ENCODE assay signal across 11 mouse cellular contexts in the genomic region with DNA sequence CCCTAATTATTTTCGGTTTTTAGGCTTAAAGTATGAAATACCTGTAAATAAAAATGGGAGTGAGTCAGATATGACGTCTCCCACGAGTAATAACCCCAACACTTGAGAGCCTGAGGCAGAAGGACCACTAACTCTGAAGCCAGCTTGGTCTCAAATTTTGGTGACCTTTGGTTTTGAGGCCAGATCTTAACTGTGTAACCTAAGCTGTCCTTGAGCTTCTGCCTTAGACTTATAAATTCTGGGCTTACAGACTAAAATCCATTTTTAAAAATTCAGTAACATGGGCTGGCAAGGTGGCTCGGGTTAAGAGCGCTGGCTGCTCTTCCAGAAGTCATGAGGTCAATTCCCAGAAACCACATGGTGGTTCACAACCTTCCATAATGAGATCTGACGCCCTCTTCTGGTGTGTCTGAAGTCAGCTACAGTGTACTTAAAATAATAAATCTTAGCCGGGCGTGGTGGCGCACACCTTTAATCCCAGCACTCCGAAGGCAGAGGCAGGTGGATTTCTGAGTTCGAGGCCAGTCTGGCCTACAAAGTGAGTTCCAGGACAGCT. TPM values are rescaled to one million over a fixed set of nuclear protein-coding genes. Genes with fewer than 3 reads are reported as not detected.
A peak's percentile ranks its signal among the peaks of the same experiment; 100 is the strongest.
DNase-seq lines count a peak whose midpoint lies in the region; ATAC-seq and TF ChIP-seq lines count a peak whose summit lies in the region.
"Had no signal": no experiment of that assay in that cellular context is flagged by ENCODE, and none has a peak within 500 bp of the region (broad histone marks: within the 10 kb centered on the region; RNA-seq: fewer than 3 reads in every experiment).

No protein-coding gene starts in this region.

- H3K36me3 ChIP-seq in hindbrain, postnatal 0 days (ENCODE audit: insufficient read depth, low read length): no peaks in the 10 kb centered on the region
- H3K36me3 ChIP-seq in hindbrain, embryonic 11.5 days (ENCODE audit: control insufficient read depth, insufficient read depth, low read length): no peaks in the 10 kb centered on the region
- H3K36me3 ChIP-seq in E14TG2a.4 (ENCODE audit: insufficient read depth, low read length): no peaks in the 10 kb centered on the region
- H3K36me3 ChIP-seq in liver, embryonic 14.5 days (replicated peaks; ENCODE audit: control insufficient read depth, insufficient read depth, low read depth): peaks cover 3% of the 10 kb centered on the region; the same call in 1 of the 2 replicates
- H3K36me3 ChIP-seq: limb, embryonic 15.5 days had no signal

- no peaks in the 10 kb centered on the region; the same call in 1 of the 2 replicates for H3K4me1 ChIP-seq in hindbrain, postnatal 0 days (ENCODE audit: insufficient read depth, low read length)
- 0 out of 2 replicates have a peak, but pooled peaks cover 3% of the 10 kb centered on the region for H3K4me1 ChIP-seq in hindbrain, embryonic 11.5 days (replicated peaks; ENCODE audit: control insufficient read depth, insufficient read depth, low read length)
- peaks cover 66% of the 10 kb centered on the region for H3K4me1 ChIP-seq in E14TG2a.4 (replicated peaks; ENCODE audit: low read depth, low read length)
- H3K4me1 ChIP-seq in bone marrow macrophage, adult 2 months (ENCODE audit: control insufficient read depth, insufficient read depth, low read length): peaks cover 26% of the 10 kb centered on the region
- H3K4me1 ChIP-seq in liver, embryonic 14.5 days (replicated peaks; ENCODE audit: control insufficient read depth in 2 of 2, insufficient read depth in 2 of 2, low read length in 1 of 2): peaks cover 38 to 43% of the 10 kb centered on the region in 2 experiments

- no peak for TF ChIP-seq POLR2A in bone marrow macrophage, adult 2 months (IDR thresholded peaks at IDR 0.05; ENCODE audit: borderline replicate concordance, low read depth, low read length)

- no peak overlapping the region for H3K27ac ChIP-seq in hindbrain, postnatal 0 days
- no peak overlapping the region for H3K27ac ChIP-seq in hindbrain, embryonic 11.5 days (ENCODE audit: low read depth, low read length)
- 0 out of 2 replicates have a peak overlapping the region, but pooled peaks have one; percentile 6 for H3K27ac ChIP-seq in bone marrow macrophage, adult 2 months (ENCODE audit: insufficient read depth, low read depth, low read length)
- H3K27ac ChIP-seq in liver, embryonic 14.5 days: peak overlapping the region; percentile 95

- DNase-seq in hindbrain, postnatal 0 days (ENCODE audit: low spot score): no peak
- no peak for DNase-seq in hindbrain, embryonic 11.5 days (ENCODE audit: low spot score)
- DNase-seq in liver, embryonic 14.5 days (ENCODE audit: low read depth in 3 of 3, low spot score in 3 of 3): peak in 1 of 3 experiments; percentile 73
- no peak for DNase-seq in cerebellum, postnatal 25 days
- no peak for DNase-seq in layer of hippocampus, postnatal 14 days (ENCODE audit: low spot score in 2 of 2)
- DNase-seq: kidney, adult 9 months; right cerebral cortex, postnatal 4 days had no signal

- 51% methylated on average over 11 of the region's 11 CpGs for WGBS in hindbrain, postnatal 0 days
- 47% methylated on average over 11 of the region's 11 CpGs for WGBS in hindbrain, embryonic 11.5 days
- WGBS in liver, embryonic 14.5 days (ENCODE audit: insufficient replicate concordance): 40% methylated on average over 11 of the region's 11 CpGs

- ATAC-seq in hindbrain, postnatal 0 days: no peak
- no peak for ATAC-seq in hindbrain, embryonic 11.5 days (ENCODE audit: low FRiP score)
- ATAC-seq in liver, embryonic 14.5 days (ENCODE audit: insufficient read depth): no peak

- peak overlapping the region; percentile 89 for H3K4me2 ChIP-seq in hindbrain, postnatal 0 days (ENCODE audit: low read depth, low read length)
- H3K4me2 ChIP-seq in hindbrain, embryonic 11.5 days (replicated peaks; ENCODE audit: low read depth, low read length): no peak overlapping the region
- peak overlapping the region; percentile 95 for H3K4me2 ChIP-seq in liver, embryonic 14.5 days (ENCODE audit: low read depth)

- H3K9ac ChIP-seq in hindbrain, postnatal 0 days (replicated peaks; ENCODE audit: low read length): no peak overlapping the region
- no peak overlapping the region for H3K9ac ChIP-seq in hindbrain, embryonic 11.5 days (ENCODE audit: low read depth, low read length)
- peak overlapping the region; percentile 98 for H3K9ac ChIP-seq in liver, embryonic 14.5 days (replicated peaks)
- H3K9ac ChIP-seq: limb, embryonic 15.5 days had no signal

- no peaks in the 10 kb centered on the region for H3K9me3 ChIP-seq in hindbrain, postnatal 0 days (ENCODE audit: low read length)
- H3K9me3 ChIP-seq in hindbrain, embryonic 11.5 days (ENCODE audit: control insufficient read depth, low read length): no peaks in the 10 kb centered on the region
- H3K9me3 ChIP-seq in E14TG2a.4 (ENCODE audit: low read length): no peaks in the 10 kb centered on the region
- no peaks in the 10 kb centered on the region for H3K9me3 ChIP-seq in liver, embryonic 14.5 days (ENCODE audit: control insufficient read depth, low read length)
- H3K9me3 ChIP-seq: limb, embryonic 15.5 days had no signal

- no peak for TF ChIP-seq EP300 in liver, embryonic 14.5 days (IDR thresholded peaks at IDR 0.05; ENCODE audit: low read depth)

- peak; percentile 16 for TF ChIP-seq CTCF in hindbrain, postnatal 0 days (IDR thresholded peaks at IDR 0.05; ENCODE audit: low read depth)
- no peak for TF ChIP-seq CTCF in E14TG2a.4 (conservative IDR thresholded peaks at IDR 0.05; ENCODE audit: low read length)
- peak; percentile 37; the same call in 1 of the 2 replicates for TF ChIP-seq CTCF in bone marrow macrophage, adult 2 months (IDR thresholded peaks at IDR 0.05; ENCODE audit: low read depth, low read length)
- peak; percentile 65 for TF ChIP-seq CTCF in liver, embryonic 14.5 days (IDR thresholded peaks at IDR 0.05; ENCODE audit: low read depth)

- H3K4me3 ChIP-seq in hindbrain, postnatal 0 days (ENCODE audit: low read length): no peak overlapping the region
- H3K4me3 ChIP-seq in hindbrain, embryonic 11.5 days (ENCODE audit: low read depth, low read length): no peak overlapping the region
- H3K4me3 ChIP-seq in E14TG2a.4 (replicated peaks; ENCODE audit: low read length): peak overlapping the region; percentile 89
- peak overlapping the region; percentile 87 for H3K4me3 ChIP-seq in bone marrow macrophage, adult 2 months (ENCODE audit: insufficient read depth, low read length)
- H3K4me3 ChIP-seq in liver, embryonic 14.5 days (ENCODE audit: insufficient read depth in 1 of 2, low read depth in 2 of 2, low read length in 2 of 2): peak overlapping the region; percentile 83 to 97

- peaks cover 27% of the 10 kb centered on the region for H3K27me3 ChIP-seq in hindbrain, postnatal 0 days (ENCODE audit: insufficient read depth, low read length)
- peaks cover 68% of the 10 kb centered on the region for H3K27me3 ChIP-seq in hindbrain, embryonic 11.5 days (ENCODE audit: control insufficient read depth, insufficient read depth, low read length)
- H3K27me3 ChIP-seq in E14TG2a.4 (ENCODE audit: insufficient read depth, low read length): peaks cover 32% of the 10 kb centered on the region
- H3K27me3 ChIP-seq in liver, embryonic 14.5 days (ENCODE audit: control insufficient read depth, insufficient read depth, low read length): no peaks in the 10 kb centered on the region; the same call in none of the 2 replicates

RNA-seq across cellular contexts. Expression of gene Mt2, which starts 1.5 kb away (rescaled TPM):
- 109 and 110 TPM in 2 replicates for total RNA-seq in hindbrain, postnatal 0 days (2014; rRNA removed)
- polyA plus RNA-seq in hindbrain, postnatal 0 days (2015; fragmentation: Nextera tagmentation; extraction: Ambion mirVana): 202 and 239 TPM in 2 replicates
- polyA plus RNA-seq in hindbrain, embryonic 11.5 days (2014; fragmentation: Nextera tagmentation; extraction: Ambion mirVana): 24.1 and 29.3 TPM in 2 replicates
- 9.4 and 11.8 TPM in 2 replicates for polyA plus RNA-seq in bone marrow macrophage, adult 2 months (2012; ENCODE audit: insufficient read depth, insufficient read length, missing spikeins)
- polyA plus RNA-seq in liver, embryonic 14.5 days (2012; rRNA removed): 1,629 and 2,197 TPM in 2 replicates
- 1,576 and 1,601 TPM in 2 replicates for polyA plus RNA-seq in liver, embryonic 14.5 days (2014; fragmentation: Nextera tagmentation; extraction: Ambion mirVana)
- 100 to 1,000 TPM; 467 to 654 TPM for total RNA-seq in layer of hippocampus, postnatal 14 days (2021)

RNA-seq across cellular contexts. Expression of gene Mt1, which starts 5.0 kb away (rescaled TPM):
- total RNA-seq in hindbrain, postnatal 0 days (2014; rRNA removed): 648 and 1,037 TPM in 2 replicates
- polyA plus RNA-seq in hindbrain, postnatal 0 days (2015; fragmentation: Nextera tagmentation; extraction: Ambion mirVana): 742 and 847 TPM in 2 replicates
- 90.1 and 101 TPM in 2 replicates for polyA plus RNA-seq in hindbrain, embryonic 11.5 days (2014; fragmentation: Nextera tagmentation; extraction: Ambion mirVana)
- 218 and 271 TPM in 2 replicates for polyA plus RNA-seq in bone marrow macrophage, adult 2 months (2012; ENCODE audit: insufficient read depth, insufficient read length, missing spikeins)
- polyA plus RNA-seq in liver, embryonic 14.5 days (2012; rRNA removed): 3,236 and 4,039 TPM in 2 replicates
- polyA plus RNA-seq in liver, embryonic 14.5 days (2014; fragmentation: Nextera tagmentation; extraction: Ambion mirVana): 5,334 and 6,015 TPM in 2 replicates
- total RNA-seq in layer of hippocampus, postnatal 14 days (2021): 100 to 1,000 TPM; 472 to 625 TPM

RNA-seq across cellular contexts. Expression of gene Mt3, which starts 21.5 kb away (rescaled TPM):
- total RNA-seq in hindbrain, postnatal 0 days (2014; rRNA removed): 631 and 889 TPM in 2 replicates
- 445 and 458 TPM in 2 replicates for polyA plus RNA-seq in hindbrain, postnatal 0 days (2015; fragmentation: Nextera tagmentation; extraction: Ambion mirVana)
- 11.0 and 13.6 TPM in 2 replicates for polyA plus RNA-seq in hindbrain, embryonic 11.5 days (2014; fragmentation: Nextera tagmentation; extraction: Ambion mirVana)
- polyA plus RNA-seq in bone marrow macrophage, adult 2 months (2012; ENCODE audit: insufficient read depth, insufficient read length, missing spikeins): not detected in 2 replicates
- polyA plus RNA-seq in liver, embryonic 14.5 days (2012; rRNA removed): 0.10 and 0.30 TPM in 2 replicates
- 0.61 TPM in 1 of 2 replicates, not detected in the other for polyA plus RNA-seq in liver, embryonic 14.5 days (2014; fragmentation: Nextera tagmentation; extraction: Ambion mirVana)
- total RNA-seq in layer of hippocampus, postnatal 14 days (2021): 1,000 to 10,000 TPM; 1,034 to 1,120 TPM

RNA-seq across cellular contexts. Expression of gene Mt4, which starts 36.9 kb away (rescaled TPM):
- not detected in 2 replicates for total RNA-seq in hindbrain, postnatal 0 days (2014; rRNA removed)
- polyA plus RNA-seq in hindbrain, postnatal 0 days (2015; fragmentation: Nextera tagmentation; extraction: Ambion mirVana): not detected in 2 replicates
- polyA plus RNA-seq in hindbrain, embryonic 11.5 days (2014; fragmentation: Nextera tagmentation; extraction: Ambion mirVana): not detected in 2 replicates
- polyA plus RNA-seq in bone marrow macrophage, adult 2 months (2012; ENCODE audit: insufficient read depth, insufficient read length, missing spikeins): not detected in 2 replicates
- 1.4 and 2.1 TPM in 2 replicates for polyA plus RNA-seq in liver, embryonic 14.5 days (2012; rRNA removed)
- polyA plus RNA-seq in liver, embryonic 14.5 days (2014; fragmentation: Nextera tagmentation; extraction: Ambion mirVana): 1.7 and 1.8 TPM in 2 replicates
- not detected for total RNA-seq in layer of hippocampus, postnatal 14 days (2021)
- polyA plus RNA-seq: neural tube, embryonic 11.5 days had no signal

RNA-seq across cellular contexts. Expression of gene Nup93, which starts 40.4 kb away (rescaled TPM):
- total RNA-seq in hindbrain, postnatal 0 days (2014; rRNA removed): 33.1 and 43.3 TPM in 2 replicates
- polyA plus RNA-seq in hindbrain, postnatal 0 days (2015; fragmentation: Nextera tagmentation; extraction: Ambion mirVana): 42.3 and 44.8 TPM in 2 replicates
- polyA plus RNA-seq in hindbrain, embryonic 11.5 days (2014; fragmentation: Nextera tagmentation; extraction: Ambion mirVana): 95.1 and 112 TPM in 2 replicates
- polyA plus RNA-seq in bone marrow macrophage, adult 2 months (2012; ENCODE audit: insufficient read depth, insufficient read length, missing spikeins): 21.4 and 23.7 TPM in 2 replicates
- 23.2 and 28.2 TPM in 2 replicates for polyA plus RNA-seq in liver, embryonic 14.5 days (2012; rRNA removed)
- 38.7 and 43.2 TPM in 2 replicates for polyA plus RNA-seq in liver, embryonic 14.5 days (2014; fragmentation: Nextera tagmentation; extraction: Ambion mirVana)
- 10 to 100 TPM; 54.8 to 56.1 TPM for total RNA-seq in layer of hippocampus, postnatal 14 days (2021)

Comparison
In these comparisons a context has a peak if more than half of its experiments do, and no peak if none do; other contexts are left out.
1. RNA of gene Mt3, which starts 21.5 kb away (polyA plus RNA-seq): 445 to 458 TPM in hindbrain, postnatal 0 days; 11.0 to 13.6 TPM in hindbrain, embryonic 11.5 days, 0.10 to 0.61 TPM in liver, embryonic 14.5 days and not detected in bone marrow macrophage, adult 2 months; every median in the first group is over 10 times any median in the second.
2. H3K27ac ChIP-seq: peak in bone marrow macrophage, adult 2 months (single experiment) and liver, embryonic 14.5 days (single experiment); none in hindbrain, postnatal 0 days (single experiment) and hindbrain, embryonic 11.5 days (single experiment).
3. H3K4me3 ChIP-seq: peak in E14TG2a.4 (single experiment), bone marrow macrophage, adult 2 months (single experiment) and liver, embryonic 14.5 days (2 of 2); none in hindbrain, postnatal 0 days (single experiment) and hindbrain, embryonic 11.5 days (single experiment).